Mouse (Mus musculus): ENCODE data around the gene Map6. TPM values are rescaled to one million over a fixed set of nuclear protein-coding genes. Genes with fewer than 3 reads are reported as not detected.
"Not testable (repeated sequence)": the region's sequence is repeated elsewhere in the genome, so short reads cannot be mapped to it uniquely, and the experiment has no call there.

Gene Map6
- polyA plus RNA-seq, 1 experiment from 2014 or later, result 0.06 TPM

DNA sequence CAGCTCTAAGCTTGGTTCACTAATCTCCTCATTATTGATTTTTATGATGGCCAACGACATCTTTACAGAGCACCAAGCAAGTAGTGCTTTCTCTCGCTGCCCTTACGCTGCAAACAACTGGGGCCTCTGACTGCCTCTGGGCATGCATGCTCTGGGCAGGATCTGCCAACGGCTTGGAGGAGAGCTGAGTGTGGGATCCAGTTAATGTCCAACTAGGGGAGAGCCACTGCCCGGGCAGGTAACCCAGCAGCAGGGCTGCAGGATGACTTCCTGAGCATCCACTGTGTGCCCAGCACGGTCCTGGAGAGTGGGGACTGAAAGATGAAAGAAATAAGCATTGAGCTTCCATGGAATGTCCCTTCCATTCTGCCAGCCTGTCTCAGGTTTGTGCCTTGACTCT, 99.5 kb downstream of the Map6 start:
- 48% methylated on average over 6 of the region's 6 CpGs for WGBS (ENCODE audit: insufficient replicate concordance)
- Histone ChIP-seq H3K27me3 (ENCODE audit: insufficient read depth, low read length) (no peaks in the 10 kb centered on the region), H3K4me2 (ENCODE audit: low read depth, low read length) (no peak overlapping the region), H3K4me1 (ENCODE audit: insufficient read depth) (no peaks in the 10 kb centered on the region), H3K36me3 (replicated peaks; ENCODE audit: insufficient read depth, low read length) (no peaks in the 10 kb centered on the region), H3K9ac (replicated peaks) (no peak overlapping the region), H3K4me3 (ENCODE audit: low read depth, low read length) (no peak overlapping the region), H3K27ac (ENCODE audit: low read depth) (no peak overlapping the region), H3K9me3 (ENCODE audit: low read length) (no peaks in the 10 kb centered on the region)
- TF ChIP-seq CTCF (IDR thresholded peaks at IDR 0.05; ENCODE audit: low read depth) (no peak), EP300 (IDR thresholded peaks at IDR 0.05; ENCODE audit: low read depth) (no peak)
- ATAC-seq (no peak), DNase-seq (no peak)

DNA sequence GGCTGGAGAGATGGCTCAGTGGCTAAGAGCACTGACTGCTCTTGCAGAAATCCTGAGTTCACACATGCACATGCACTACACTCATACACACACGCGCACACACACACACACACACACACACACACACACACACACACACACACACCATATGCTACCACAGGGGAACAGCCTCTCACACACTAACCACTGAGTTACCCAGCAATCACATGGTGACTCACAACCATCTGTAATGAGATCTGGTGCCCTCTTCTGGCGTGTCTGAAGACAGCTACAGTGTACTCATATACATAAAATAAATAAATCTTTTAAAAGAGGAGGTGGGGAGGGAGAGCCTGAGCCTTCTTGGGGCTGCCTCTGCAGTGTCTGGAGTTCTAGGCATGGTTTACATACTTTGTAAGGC, 107.1 kb downstream of the Map6 start:
- ATAC-seq; H3K4me1 ChIP-seq (ENCODE audit: insufficient read depth); H3K36me3 ChIP-seq (replicated peaks; ENCODE audit: insufficient read depth, low read length); H3K9ac ChIP-seq (replicated peaks); DNase-seq; H3K4me2 ChIP-seq (ENCODE audit: low read depth, low read length); H3K9me3 ChIP-seq (ENCODE audit: low read length); H3K4me3 ChIP-seq (ENCODE audit: low read depth, low read length); H3K27me3 ChIP-seq (ENCODE audit: insufficient read depth, low read length); H3K27ac ChIP-seq (ENCODE audit: low read depth): not testable (repeated sequence)
- TF ChIP-seq CTCF (IDR thresholded peaks at IDR 0.05; ENCODE audit: low read depth), result peak; percentile 35
- WGBS (ENCODE audit: insufficient replicate concordance), result 53% methylated on average over 3 of the region's 3 CpGs

DNA sequence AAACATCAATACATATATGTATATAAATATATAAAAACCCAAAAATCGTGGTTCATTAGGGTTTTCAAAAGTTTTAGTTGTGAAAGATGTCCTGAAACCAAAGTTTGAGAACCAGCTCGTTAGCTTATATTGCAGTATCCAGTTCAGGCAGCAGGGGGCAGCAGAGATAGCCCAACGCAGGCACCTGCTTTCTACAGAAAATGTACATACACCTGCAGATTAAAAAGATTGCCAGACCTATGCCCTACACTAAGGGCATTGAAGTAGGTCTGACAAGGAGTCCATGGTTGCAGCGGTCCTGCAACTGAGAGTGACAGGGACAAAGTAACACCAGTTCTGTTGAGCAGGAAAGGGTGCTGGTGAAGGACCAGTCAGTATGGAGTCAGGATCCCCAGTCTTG, 108.2 kb downstream of the Map6 start:
- H3K27me3 ChIP-seq (ENCODE audit: insufficient read depth, low read length), result no peaks in the 10 kb centered on the region; the same call in 1 of the 2 replicates
- TF ChIP-seq CTCF (IDR thresholded peaks at IDR 0.05; ENCODE audit: low read depth) (peak; percentile 85), EP300 (IDR thresholded peaks at IDR 0.05; ENCODE audit: low read depth) (no peak)
- H3K4me2 ChIP-seq (ENCODE audit: low read depth, low read length), result no peak overlapping the region
- H3K4me3 ChIP-seq (ENCODE audit: low read depth, low read length), result no peak overlapping the region
- H3K9ac ChIP-seq (replicated peaks), result no peak overlapping the region
- WGBS (ENCODE audit: insufficient replicate concordance), result 8% methylated on average over 4 of the region's 4 CpGs
- H3K9me3 ChIP-seq (ENCODE audit: low read length), result no peaks in the 10 kb centered on the region
- no peaks in the 10 kb centered on the region for H3K36me3 ChIP-seq (replicated peaks; ENCODE audit: insufficient read depth, low read length)
- H3K27ac ChIP-seq (ENCODE audit: low read depth), result no peak overlapping the region
- H3K4me1 ChIP-seq (ENCODE audit: insufficient read depth), result peaks cover under 1% of the 10 kb centered on the region
- DNase-seq (peak; percentile 82), ATAC-seq (no peak)

DNA sequence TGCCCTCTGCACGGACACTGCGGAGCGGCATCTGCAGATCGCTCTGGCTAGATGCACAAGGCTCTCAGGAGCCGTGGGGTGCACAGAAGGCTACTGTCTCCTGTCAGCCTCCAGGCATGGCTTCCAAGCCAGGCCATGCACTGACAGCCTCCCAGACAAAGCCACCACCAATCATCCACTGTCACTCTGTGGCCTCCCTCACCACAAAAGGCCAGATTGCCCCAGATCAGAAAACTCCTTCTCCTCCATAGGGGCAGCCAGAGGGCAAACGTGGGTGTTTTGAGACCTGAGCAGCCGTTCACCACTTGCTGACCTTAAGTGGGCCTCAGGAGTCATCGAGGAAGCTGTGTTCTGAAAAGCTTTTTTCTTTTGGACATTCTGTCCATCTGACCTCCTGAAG, 111.6 kb downstream of the Map6 start:
- Histone ChIP-seq H3K9me3 (ENCODE audit: low read length) (no peaks in the 10 kb centered on the region), H3K36me3 (replicated peaks; ENCODE audit: insufficient read depth, low read length) (no peaks in the 10 kb centered on the region), H3K4me3 (ENCODE audit: low read depth, low read length) (no peak overlapping the region), H3K9ac (replicated peaks) (no peak overlapping the region), H3K27me3 (ENCODE audit: insufficient read depth, low read length) (peaks cover 18% of the 10 kb centered on the region), H3K4me1 (ENCODE audit: insufficient read depth) (peaks cover 14% of the 10 kb centered on the region), H3K4me2 (ENCODE audit: low read depth, low read length) (no peak overlapping the region), H3K27ac (ENCODE audit: low read depth) (no peak overlapping the region)
- no peak for TF ChIP-seq EP300 (IDR thresholded peaks at IDR 0.05; ENCODE audit: low read depth)
- no peak for TF ChIP-seq CTCF (IDR thresholded peaks at IDR 0.05; ENCODE audit: low read depth)
- no peak for DNase-seq
- 68% methylated on average over 8 of the region's 8 CpGs for WGBS (ENCODE audit: insufficient replicate concordance)
- no peak for ATAC-seq

DNA sequence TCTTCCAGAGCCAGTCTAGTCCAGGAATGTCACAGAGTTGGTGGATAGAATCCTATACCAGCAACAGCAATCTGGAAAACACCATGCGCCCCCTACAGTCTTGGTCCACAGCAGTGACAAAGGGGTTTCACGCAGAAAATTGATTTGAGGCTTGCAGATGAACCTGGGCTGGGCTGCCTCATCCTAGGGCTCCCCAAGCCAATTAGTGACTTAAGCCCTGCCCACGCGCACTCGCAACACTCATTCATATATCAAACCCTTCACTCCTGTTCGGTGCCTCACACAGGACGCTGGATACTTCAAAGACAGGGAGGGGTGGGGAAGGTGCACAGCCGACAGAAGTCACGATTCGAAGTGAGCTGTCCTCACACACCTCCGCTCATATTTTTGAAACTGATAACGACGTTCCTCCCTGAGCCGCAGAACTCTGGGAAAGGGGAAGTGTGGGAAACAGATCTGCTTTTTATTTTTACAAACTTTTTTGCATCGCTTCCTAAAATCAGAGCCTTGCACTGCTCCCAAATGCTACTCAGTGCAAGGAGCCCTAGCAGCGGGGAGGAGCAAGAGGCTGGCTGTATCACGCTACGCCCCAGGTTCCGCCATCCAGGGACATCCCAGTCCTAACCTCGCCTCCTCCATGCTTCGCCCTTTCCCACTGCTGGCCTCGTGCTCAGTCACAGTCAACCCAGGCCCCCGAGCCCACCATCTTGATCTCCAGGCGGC, 113.4 kb downstream of the Map6 start:
- no peaks in the 10 kb centered on the region for H3K9me3 ChIP-seq (ENCODE audit: low read length)
- peak overlapping the region; percentile 53 for H3K4me3 ChIP-seq (ENCODE audit: low read depth, low read length)
- H3K4me1 ChIP-seq (ENCODE audit: insufficient read depth), result peaks cover 14% of the 10 kb centered on the region
- 1% methylated on average over 24 of the region's 24 CpGs for WGBS (ENCODE audit: insufficient replicate concordance)
- peak; percentile 51 for ATAC-seq
- peak; percentile 26 for DNase-seq
- no peaks in the 10 kb centered on the region for H3K36me3 ChIP-seq (replicated peaks; ENCODE audit: insufficient read depth, low read length)
- peaks cover 18% of the 10 kb centered on the region for H3K27me3 ChIP-seq (ENCODE audit: insufficient read depth, low read length)
- peak overlapping the region; percentile 90 for H3K4me2 ChIP-seq (ENCODE audit: low read depth, low read length)
- TF ChIP-seq EP300 (IDR thresholded peaks at IDR 0.05; ENCODE audit: low read depth) (no peak), CTCF (IDR thresholded peaks at IDR 0.05; ENCODE audit: low read depth) (peak; percentile 44)
- H3K27ac ChIP-seq (ENCODE audit: low read depth), result no peak overlapping the region
- H3K9ac ChIP-seq (replicated peaks), result peak overlapping the region; percentile 7; the same call in 1 of the 2 replicates

DNA sequence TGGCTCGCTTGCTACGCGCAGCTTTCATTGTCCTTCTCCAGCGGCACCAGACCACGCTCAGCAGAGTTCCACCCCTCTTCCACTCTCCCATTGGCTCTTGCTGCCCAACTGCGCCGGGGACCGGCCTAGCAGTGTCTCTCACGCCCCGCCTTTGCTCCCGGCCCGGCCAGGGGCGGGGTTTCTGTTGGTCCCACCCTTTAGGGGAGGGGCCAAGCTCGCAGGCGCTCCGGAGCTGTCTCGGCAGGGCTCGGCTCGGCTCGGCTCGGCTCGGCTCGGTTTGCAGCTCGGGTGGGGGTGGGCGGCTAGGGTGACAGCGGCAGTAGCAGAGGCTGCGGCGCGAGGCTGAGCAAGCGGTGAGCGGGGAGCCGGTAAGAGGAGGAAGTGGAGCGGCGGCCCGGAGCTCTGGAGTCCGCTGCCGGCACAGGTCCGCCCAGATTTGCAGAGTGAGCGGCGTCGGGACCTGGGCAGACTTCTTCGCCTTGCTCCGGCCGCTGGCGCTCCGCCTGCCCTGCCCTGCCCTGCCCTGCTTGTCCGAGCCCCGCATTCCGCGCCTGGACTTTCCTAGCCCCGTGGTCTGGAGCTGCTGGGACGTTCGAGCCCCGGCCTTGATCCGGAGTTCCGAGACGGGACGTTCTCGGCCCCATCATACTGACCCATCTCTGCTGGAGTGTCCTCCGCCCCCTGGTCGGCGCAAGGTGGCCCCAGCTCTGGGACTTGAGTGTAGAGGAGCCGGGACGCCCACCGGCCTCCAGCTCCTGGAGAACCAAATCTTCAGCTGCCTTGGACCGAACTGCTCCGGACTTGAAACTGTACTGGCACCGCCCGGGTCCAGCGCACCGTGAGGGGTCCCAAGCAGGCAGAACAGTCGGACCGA, 114.2 kb downstream of the Map6 start, which contains the start of gene Gdpd5:
TSS of gene Gdpd5 (plus strand) at position 201 of the 874 bp plus-strand sequence.
- Histone ChIP-seq H3K36me3 (replicated peaks; ENCODE audit: insufficient read depth, low read length) (no peaks in the 10 kb centered on the region), H3K4me1 (ENCODE audit: insufficient read depth) (peaks cover 14% of the 10 kb centered on the region), H3K27me3 (ENCODE audit: insufficient read depth, low read length) (peaks cover 18% of the 10 kb centered on the region), H3K27ac (ENCODE audit: low read depth) (0 out of 2 replicates have a peak within 1 kb of the TSS, but pooled peaks have one; percentile 41), H3K4me3 (ENCODE audit: low read depth, low read length) (peak within 1 kb of the TSS; percentile 53), H3K9me3 (ENCODE audit: low read length) (no peaks in the 10 kb centered on the region), H3K9ac (replicated peaks) (peak within 1 kb of the TSS; percentile 60), H3K4me2 (ENCODE audit: low read depth, low read length) (peak within 1 kb of the TSS; percentile 90)
- DNase-seq (peak; percentile 98), ATAC-seq (peak; percentile 93)
- TF ChIP-seq CTCF (IDR thresholded peaks at IDR 0.05; ENCODE audit: low read depth) (no peak), EP300 (IDR thresholded peaks at IDR 0.05; ENCODE audit: low read depth) (no peak)
- under 1% methylated on average over 65 of the region's 73 CpGs for WGBS (ENCODE audit: insufficient replicate concordance)
